Mouse (Mus musculus) heart, postnatal 0 days (tissue): ENCODE results near the gene Clcc1. TPM values are rescaled to one million over a fixed set of nuclear protein-coding genes. Genes with fewer than 3 reads are reported as not detected.

Source experiments
- ATAC-seq: fragments of 200-750 bp; cut with Nextera tagmentation; 2 replicates; pipeline ENCODE4 v1.8.0; 2017; ENCODE audit warnings: low read depth, moderate number of reproducible peaks, moderate library complexity; ENCODE audit not compliant: insufficient read depth
- DNase-seq: peaks from one replicate; pipeline ENCODE4 v3.0.0-alpha.2; 2016; ENCODE audit warnings: low spot score
- H3K27ac ChIP-seq: fragments of 300-500 bp; sonication (generic); 2 replicates; pipeline ENCODE4 v1.5.1; 2014; ENCODE audit warnings: low read depth, mild to moderate bottlenecking
- H3K27me3 ChIP-seq: fragments of 300-500 bp; sonication (generic); 2 replicates; pipeline ENCODE4 v1.6.1; 2014; ENCODE audit warnings: low read length, mixed read lengths; ENCODE audit not compliant: control insufficient read depth, insufficient read depth
- H3K36me3 ChIP-seq: fragments of 300-500 bp; sonication (generic); replicated peaks from 2 replicates; pipeline ENCODE4 v1.6.1; 2014; ENCODE audit warnings: low read length, mixed read lengths; ENCODE audit not compliant: control insufficient read depth, insufficient read depth
- H3K4me1 ChIP-seq: fragments of 300-500 bp; sonication (generic); 2 replicates; pipeline ENCODE4 v1.6.1; 2014; ENCODE audit warnings: antibody characterized with exemption; ENCODE audit not compliant: control insufficient read depth, insufficient read depth
- H3K4me2 ChIP-seq: fragments of 300-500 bp; sonication (generic); 2 replicates; pipeline ENCODE4 v1.6.1; 2014; ENCODE audit warnings: low read depth, mild to moderate bottlenecking, low read length, moderate library complexity
- H3K4me3 ChIP-seq: fragments of 300-500 bp; sonication (generic); 2 replicates; pipeline ENCODE4 v1.5.1; 2014; ENCODE audit warnings: low read depth, low read length
- H3K9ac ChIP-seq: fragments of 300-500 bp; sonication (generic); replicated peaks from 2 replicates; pipeline ENCODE4 v1.6.1; 2014; ENCODE audit warnings: low read depth, low read length, mixed read lengths
- H3K9me3 ChIP-seq: fragments of 300-500 bp; sonication (generic); replicated peaks from 2 replicates; pipeline ENCODE4 v1.6.1; 2016; ENCODE audit warnings: low read length; ENCODE audit not compliant: control insufficient read depth
- CTCF ChIP-seq: IDR thresholded peaks from 2 replicates; pipeline ENCODE4 v1.5.1; 2016; ENCODE audit warnings: antibody characterized with exemption, control low read depth, low read depth
- EP300 ChIP-seq: IDR thresholded peaks from 2 replicates; pipeline ENCODE4 v1.6.1; 2016; ENCODE audit warnings: antibody characterized with exemption, low read depth
- WGBS: fragments of 180-500 bp; shearing (Covaris S2); extraction: QIAGEN DNeasy Blood & Tissue Kit; methylation state at CpG from one replicate; pipeline ENCODE4 v1.1.7; 2014; 5-methylcytosine and 5-hydroxymethylcytosine counted together
- polyA plus RNA-seq: library from polyadenylated mRNA; unstranded; fragments of >200 nt; fragmentation: Nextera tagmentation; extraction: Ambion mirVana; gene quantifications from 2 replicates; pipeline ENCODE4 v1.2.1, GENCODE M21; 2015
- total RNA-seq: library from RNA; depleted of rRNA; stranded (reverse); fragments of >200 nt; gene quantifications from 2 replicates; pipeline ENCODE4 v1.2.3, GENCODE M21; 2014; ENCODE audit warnings: low replicate concordance

Clcc1 gene
- total and polyA plus RNA-seq, 2 experiments from 2014 or later, result 39.4 to 49.1 TPM

- WGBS, result 95% methylated on average over 7 of the region's 7 CpGs
- Histone ChIP-seq H3K4me2 (no peak overlapping the region), H3K27me3 (no peaks in the 10 kb centered on the region), H3K4me3 (no peak overlapping the region), H3K36me3 (peaks cover 56% of the 10 kb centered on the region), H3K27ac (no peak overlapping the region), H3K9ac (no peak overlapping the region), H3K4me1 (no peaks in the 10 kb centered on the region), H3K9me3 (no peaks in the 10 kb centered on the region)
- ATAC-seq, result no peak
- DNase-seq, result no peak
- TF ChIP-seq EP300, result no peak
- TF ChIP-seq CTCF, result no peak
Observed at GRCm38 (mm10) chr3:108685701-108686100, 32.0 kb downstream of the Clcc1 start.

GRCm38 (mm10) chr3:108689015-108689441, 35.3 kb downstream of the Clcc1 start:
- Histone ChIP-seq H3K4me2 (no peak overlapping the region), H3K9ac (no peak overlapping the region), H3K27me3 (no peaks in the 10 kb centered on the region), H3K9me3 (no peaks in the 10 kb centered on the region), H3K4me3 (no peak overlapping the region), H3K4me1 (no peaks in the 10 kb centered on the region), H3K27ac (no peak overlapping the region), H3K36me3 (peaks cover 31% of the 10 kb centered on the region; the same call in 1 of the 2 replicates)
- no peak for ATAC-seq
- TF ChIP-seq CTCF, result no peak
- TF ChIP-seq EP300, result no peak
- 86% methylated on average over 6 of the region's 6 CpGs for WGBS
- no peak for DNase-seq

GRCm38 (mm10) chr3:108689446-108689845, 35.7 kb downstream of the Clcc1 start:
- no peak for ATAC-seq
- Histone ChIP-seq H3K4me1 (no peaks in the 10 kb centered on the region), H3K27ac (no peak overlapping the region), H3K4me2 (no peak overlapping the region), H3K36me3 (peaks cover 34% of the 10 kb centered on the region; the same call in 1 of the 2 replicates), H3K9me3 (no peaks in the 10 kb centered on the region), H3K9ac (no peak overlapping the region), H3K4me3 (no peak overlapping the region), H3K27me3 (no peaks in the 10 kb centered on the region)
- WGBS, result 87% methylated on average over 8 of the region's 8 CpGs
- TF ChIP-seq CTCF, result no peak
- TF ChIP-seq EP300, result no peak
- DNase-seq, result no peak

- Histone ChIP-seq H3K4me3 (no peak overlapping the region), H3K27ac (no peak overlapping the region), H3K36me3 (peaks cover 35% of the 10 kb centered on the region; the same call in 1 of the 2 replicates), H3K4me1 (no peaks in the 10 kb centered on the region), H3K4me2 (no peak overlapping the region), H3K27me3 (no peaks in the 10 kb centered on the region), H3K9me3 (no peaks in the 10 kb centered on the region), H3K9ac (no peak overlapping the region)
- ATAC-seq (no peak), DNase-seq (no peak)
- TF ChIP-seq CTCF (no peak), EP300 (no peak)
- WGBS, result 84% methylated on average over 4 of the region's 4 CpGs
Observed at GRCm38 (mm10) chr3:108689979-108690378, 36.3 kb downstream of the Clcc1 start.

- Histone ChIP-seq H3K4me3 (no peak overlapping the region), H3K9me3 (no peaks in the 10 kb centered on the region), H3K9ac (no peak overlapping the region), H3K27me3 (no peaks in the 10 kb centered on the region), H3K4me1 (no peaks in the 10 kb centered on the region), H3K36me3 (peaks cover 39% of the 10 kb centered on the region), H3K4me2 (no peak overlapping the region), H3K27ac (no peak overlapping the region)
- TF ChIP-seq CTCF, result no peak
- TF ChIP-seq EP300, result no peak
- WGBS, result 63% methylated on average over 9 of the region's 9 CpGs
- no peak for DNase-seq
- no peak for ATAC-seq
Observed at GRCm38 (mm10) chr3:108694321-108694720, 40.6 kb downstream of the Clcc1 start.

GRCm38 (mm10) chr3:108698662-108699061, 44.9 kb downstream of the Clcc1 start:
- H3K4me1 ChIP-seq, result no peaks in the 10 kb centered on the region
- TF ChIP-seq CTCF, result no peak
- no peak for TF ChIP-seq EP300
- ATAC-seq, result no peak
- H3K4me2 ChIP-seq, result no peak overlapping the region
- peaks cover 54% of the 10 kb centered on the region for H3K36me3 ChIP-seq
- no peak for DNase-seq
- H3K27me3 ChIP-seq, result no peaks in the 10 kb centered on the region
- no peak overlapping the region for H3K27ac ChIP-seq
- WGBS, result 89% methylated on average over 8 of the region's 8 CpGs
- no peak overlapping the region for H3K4me3 ChIP-seq
- H3K9me3 ChIP-seq, result no peaks in the 10 kb centered on the region
- no peak overlapping the region for H3K9ac ChIP-seq
